Mouse (Mus musculus) adrenal gland, adult (tissue): ENCODE results near the gene Rubcnl.

Source experiments
- DNase-seq, 2 experiments: peaks; one replicate each; pipeline ENCODE4 v3.0.0; 2022 to 2023; ENCODE audit warnings: low spot score in 1 of 2; ENCODE audit not compliant: inconsistent age in 2 of 2

The Rubcnl gene

DNA sequence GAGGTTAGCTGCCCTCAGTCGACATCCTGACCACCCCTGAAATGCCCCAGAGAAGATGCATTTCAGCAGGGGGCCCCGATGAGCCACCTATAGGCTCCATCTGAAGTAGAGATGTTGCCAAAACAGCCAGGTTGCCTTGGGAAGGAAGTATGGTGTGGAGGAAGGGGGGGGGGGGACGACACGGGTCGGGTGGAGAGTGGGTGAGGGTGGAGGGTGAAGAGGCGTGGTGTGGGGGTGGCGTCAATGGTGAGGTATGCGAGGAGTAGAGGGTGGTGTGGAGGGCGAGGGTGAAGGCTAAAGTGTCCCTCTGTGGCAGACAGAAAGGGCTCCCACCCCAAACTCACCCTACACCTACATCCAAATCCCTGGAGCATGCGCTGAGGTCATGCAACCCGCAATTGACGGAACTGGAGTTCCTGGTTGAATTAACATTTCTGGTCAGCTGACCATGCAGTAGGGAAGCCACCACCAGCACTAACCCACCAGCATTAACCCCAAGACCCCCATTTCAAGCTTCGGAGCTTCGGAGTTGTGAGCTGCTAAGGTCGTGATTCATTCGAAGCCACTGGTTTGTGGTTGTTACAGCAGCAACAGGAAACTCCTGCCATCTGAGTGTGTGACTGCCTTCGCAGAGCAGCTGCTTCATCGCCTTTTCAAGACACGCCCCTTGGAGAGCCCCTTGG, 52.7 kb downstream of the Rubcnl start:
- no peak for DNase-seq

DNA sequence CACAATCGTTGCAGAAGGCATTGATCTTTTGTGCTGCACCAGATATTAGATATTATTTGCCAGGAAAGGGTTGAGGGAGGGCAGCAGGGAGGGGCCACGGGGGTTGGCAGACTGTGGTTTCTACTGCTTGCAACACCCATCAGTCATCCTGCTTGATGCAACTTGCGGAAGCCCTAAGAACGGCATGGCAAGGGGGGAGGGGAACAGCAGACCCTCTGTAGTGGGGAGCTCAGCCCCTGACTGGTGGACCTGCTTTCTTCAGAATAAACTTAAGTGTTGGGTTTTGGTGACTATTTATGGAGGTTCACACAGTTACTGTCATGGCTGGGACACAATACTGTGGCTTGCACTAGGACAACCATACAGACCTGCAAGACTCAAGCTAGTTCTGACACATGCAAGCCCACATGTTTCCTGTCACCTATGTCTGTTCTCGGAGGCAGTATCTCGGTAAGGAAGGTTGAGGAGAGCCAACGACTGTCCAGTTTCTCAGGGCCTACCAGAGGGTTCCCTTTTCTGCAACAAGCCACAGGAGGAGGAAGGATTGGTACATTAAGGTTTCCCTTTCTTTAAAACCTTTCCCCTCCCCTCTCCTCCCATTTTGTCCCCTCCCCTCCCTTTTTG, 53.6 kb downstream of the Rubcnl start:
- peak in 1 of 2 experiments; percentile 44 for DNase-seq

DNA sequence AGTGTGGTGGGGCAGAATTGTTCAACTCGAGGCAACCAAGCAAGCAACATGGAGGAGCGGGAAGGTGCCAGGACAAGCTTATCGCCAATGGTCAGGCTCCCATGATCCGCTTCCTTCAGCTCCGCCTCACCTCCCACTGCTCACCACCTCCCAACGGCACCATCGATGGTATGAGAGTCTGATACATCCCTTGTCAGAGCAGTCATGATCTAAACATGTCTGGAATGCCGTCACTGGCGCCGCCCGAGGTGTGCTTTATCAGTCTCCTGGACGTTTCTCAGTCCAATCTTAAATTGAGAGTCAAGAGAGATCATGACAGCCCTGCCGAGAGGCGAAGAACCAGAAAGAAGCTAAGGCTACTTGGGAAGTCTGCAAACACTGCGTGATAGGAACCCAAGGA, 55.3 kb downstream of the Rubcnl start:
- no peak for DNase-seq

DNA sequence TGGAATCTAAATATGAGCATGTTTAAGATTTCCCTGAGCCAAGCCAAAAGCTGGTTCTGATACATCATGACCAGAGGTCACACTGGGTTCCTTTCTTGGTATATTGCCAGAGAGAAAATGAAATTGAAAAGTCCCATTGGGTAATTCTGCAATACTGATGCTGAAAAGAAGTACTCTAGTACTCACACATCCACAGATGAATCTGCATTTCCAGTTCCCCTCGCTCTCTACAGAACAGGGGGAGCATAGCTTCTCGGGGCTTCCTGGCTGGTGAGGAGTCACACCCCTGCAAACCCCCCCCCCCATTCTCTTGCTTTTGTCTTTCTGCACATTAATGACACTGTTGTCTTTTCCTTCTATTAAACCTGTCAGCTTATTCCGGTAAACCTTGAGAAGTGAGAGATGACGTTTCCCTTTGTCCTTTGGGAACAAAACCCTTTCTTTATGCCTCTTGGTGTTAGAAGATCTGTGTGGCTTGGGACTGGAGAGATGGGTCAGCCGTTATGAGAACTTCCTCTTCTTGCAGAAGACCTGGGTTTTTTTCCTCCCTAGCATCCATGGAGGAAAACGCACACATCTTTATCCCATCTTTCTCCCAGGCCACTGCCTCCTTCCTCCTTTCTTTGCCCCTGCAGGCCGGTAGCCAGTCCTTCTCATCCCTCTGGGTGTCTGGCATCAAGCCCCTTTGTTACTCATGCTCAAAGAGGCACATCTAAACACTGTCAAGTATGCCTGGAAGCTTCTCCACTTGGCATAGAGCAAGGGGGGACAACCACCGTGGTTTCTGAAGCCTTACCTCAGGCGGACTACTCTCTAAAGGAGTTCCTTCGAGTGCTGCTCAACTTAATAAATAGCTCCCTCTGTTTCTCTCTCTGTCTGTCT, 59.7 kb downstream of the Rubcnl start:
- no peak for DNase-seq

DNA sequence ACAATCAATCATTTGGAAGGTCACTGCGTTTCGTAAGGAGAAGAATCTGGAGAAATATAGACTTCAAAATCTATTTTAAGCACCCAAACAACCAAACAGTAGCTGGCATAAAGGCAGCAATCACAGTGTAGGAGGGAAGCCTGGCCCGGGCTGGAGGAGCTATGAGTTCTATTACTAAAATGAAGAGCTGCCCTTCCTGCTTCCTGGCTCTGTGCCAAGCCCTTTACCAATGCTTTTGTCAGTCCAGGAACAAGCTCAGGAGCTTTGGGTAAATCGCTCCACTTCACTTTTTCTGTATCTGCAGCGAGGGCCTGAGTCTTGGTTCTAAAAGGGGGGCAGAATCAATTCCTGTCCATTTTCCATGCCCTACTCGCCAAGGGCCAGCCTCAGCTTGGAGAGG, 62.1 kb downstream of the Rubcnl start:
- DNase-seq, result peak; percentile 50 to 74
